Mouse (Mus musculus) layer of hippocampus, adult 8-10 months (tissue): ENCODE data around the gene Tspear. TPM values are rescaled to one million over a fixed set of nuclear protein-coding genes. Genes with fewer than 3 reads are reported as not detected.
"Not testable (repeated sequence)": the region's sequence is repeated elsewhere in the genome, so short reads cannot be mapped to it uniquely, and the experiment has no call there.

ENCODE experiments used
- DNase-seq, 2 experiments: peaks; one replicate each; pipeline ENCODE4 v3.0.0; 2022; ENCODE audit warnings: low spot score in 2 of 2
- total RNA-seq, 4 experiments: library from RNA; stranded (reverse); gene quantifications; 2 replicates each; pipeline ENCODE4 v1.2.4; 2022

Tspear gene
- total RNA-seq, 4 experiments from 2014 or later = not detected

DNA sequence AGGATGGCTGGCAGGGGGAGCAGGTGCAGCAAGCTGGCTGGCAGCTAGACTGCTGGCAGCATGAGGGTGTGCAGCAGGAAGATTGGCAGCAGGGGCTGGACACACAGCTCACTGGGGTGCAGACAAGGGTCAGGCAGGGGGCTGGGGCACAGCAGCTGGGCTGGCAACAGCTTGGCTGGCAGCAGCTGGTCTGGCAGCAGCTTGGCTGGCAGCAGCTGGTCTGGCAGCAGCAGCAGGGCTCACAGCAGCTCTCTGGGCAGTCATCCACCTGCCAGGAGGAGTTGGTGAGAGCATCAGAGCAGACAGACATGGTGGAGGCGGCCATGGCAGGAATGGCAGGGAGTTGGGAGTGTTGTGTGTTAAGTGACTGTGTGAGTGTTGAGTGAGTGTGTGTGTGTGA lies 101.5 kb downstream of the Tspear start, which contains the start of gene Gm7137:
Gm7137 (minus strand) TSS at position 325 of the 400 bp plus-strand sequence.
- DNase-seq = not testable (repeated sequence)

DNA sequence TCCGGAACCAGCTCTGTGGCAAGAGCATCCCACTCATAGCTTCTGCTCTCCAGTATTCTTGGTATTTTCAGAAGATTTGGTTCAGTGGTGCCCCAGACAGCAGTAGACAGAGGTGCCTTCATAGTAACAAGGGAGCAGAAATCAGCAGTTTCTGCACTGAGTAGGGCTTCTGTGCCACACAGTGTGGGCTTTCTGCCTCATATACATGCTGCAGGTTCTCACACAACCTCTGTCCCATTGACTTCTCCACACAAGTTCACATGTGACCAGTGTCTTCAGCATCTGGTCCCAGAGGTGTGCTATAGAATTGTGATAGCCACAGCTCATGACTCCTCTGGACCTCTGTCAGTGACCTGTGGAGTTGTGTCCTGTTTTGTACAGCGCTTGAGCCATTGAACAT lies 102.3 kb downstream of the Tspear start:
- no peak for DNase-seq

DNA sequence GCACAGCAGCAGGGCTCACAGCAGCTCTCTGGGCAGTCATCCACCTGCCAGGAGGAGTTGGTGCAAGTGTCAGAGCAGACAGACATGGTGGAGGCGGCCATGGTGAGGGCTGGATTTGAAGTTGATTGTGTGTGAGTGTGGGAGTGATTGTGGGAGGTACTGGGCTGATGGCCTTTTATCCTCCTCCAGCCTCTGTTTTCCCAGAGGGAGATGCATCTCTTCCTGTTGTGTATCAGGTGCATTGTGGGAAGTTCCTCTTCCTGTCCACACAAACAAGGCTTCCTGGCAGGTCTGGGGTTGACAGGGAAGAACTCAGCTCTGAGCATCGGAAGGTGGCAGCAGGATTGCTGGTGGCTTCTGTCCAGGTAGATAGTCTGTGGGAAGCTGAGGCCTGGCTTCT lies 108.6 kb downstream of the Tspear start, which contains the start of gene Gm9639:
Gm9639 (minus strand) TSS at position 101 of the 400 bp plus-strand sequence.
- DNase-seq = no peak

DNA sequence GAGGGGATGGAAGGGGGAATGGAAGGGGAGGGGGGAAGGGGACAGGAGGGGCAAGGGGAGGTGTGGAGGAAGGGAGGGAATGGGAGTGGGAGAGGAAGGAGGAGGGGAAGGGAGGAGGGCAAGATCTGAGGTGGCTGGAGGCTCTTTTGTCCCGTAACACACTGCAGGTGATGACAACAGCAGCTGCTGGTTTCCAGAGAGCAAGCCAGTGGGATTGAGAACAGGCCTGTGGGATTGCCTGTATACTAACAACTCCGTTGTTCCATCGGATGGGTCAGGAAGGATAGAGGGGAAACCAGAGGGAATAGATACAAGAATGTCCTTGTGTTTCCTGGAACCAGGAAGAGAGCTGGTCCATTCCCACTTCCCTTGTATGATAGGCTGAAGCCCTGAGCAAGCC lies 111.3 kb downstream of the Tspear start:
- DNase-seq = no peak

DNA sequence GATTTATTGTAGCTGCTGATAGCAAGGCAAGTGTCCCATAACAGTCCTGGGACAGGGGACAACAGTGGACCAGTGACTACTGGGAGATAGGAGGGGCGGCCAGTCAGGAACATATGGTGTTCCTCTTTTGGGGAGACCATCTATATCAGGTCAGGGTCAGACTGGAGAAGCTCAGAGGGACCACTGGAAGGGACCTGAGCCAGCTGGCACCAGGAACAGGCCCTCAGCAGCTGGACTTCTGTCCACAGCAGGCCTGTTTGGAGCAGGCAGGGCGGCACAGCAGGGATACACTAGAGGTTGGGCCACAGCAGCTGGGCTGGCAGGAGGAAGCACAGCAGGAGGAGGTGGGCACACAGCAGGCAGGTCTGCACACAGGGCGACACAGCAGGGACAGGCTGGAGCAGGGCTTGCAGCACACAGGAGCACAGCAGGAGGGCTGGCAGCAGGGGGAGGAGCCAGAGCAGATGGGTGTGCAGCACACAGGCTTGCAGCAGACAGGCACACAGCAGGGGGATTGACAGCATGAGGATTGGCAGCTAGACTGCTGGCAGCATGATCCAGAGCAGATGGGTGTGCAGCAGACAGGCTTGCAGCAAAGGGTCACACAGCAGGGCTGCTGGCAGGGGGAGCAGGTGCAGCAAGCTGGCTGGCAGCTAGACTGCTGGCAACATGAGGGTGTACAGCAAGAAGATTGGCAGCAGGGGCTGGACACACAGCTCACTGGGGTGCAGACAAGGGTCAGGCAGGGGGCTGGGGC lies 112.0 kb downstream of the Tspear start:
- not testable (repeated sequence) for DNase-seq

DNA sequence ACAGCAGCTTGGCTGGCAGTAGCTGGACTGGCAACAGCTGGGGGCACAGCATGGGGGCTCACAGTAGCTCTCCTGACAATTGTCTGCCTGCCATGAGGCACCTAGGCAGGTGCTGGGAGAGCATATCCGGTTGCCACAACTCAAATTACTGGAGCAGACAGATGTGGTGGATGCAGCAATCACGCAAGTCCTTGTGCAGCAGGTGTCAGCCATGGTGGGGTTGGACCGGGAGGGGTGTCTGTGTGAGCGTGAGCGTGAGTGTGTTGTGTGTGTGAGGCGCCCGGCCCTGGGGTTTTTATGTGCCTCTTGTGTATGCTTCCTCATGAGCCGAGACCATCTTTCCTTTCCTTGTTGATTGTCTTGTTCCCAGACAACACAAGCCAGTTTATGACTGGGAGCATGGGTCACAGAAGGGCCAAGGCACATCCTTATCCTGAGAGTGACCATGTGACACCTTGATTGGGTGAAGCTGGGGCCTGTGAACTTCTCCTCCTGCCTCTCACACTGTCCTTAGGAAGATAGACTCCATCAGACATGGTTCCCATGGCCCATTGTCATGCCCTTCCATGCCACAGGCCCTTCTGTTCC lies 112.6 kb downstream of the Tspear start, which contains the start of gene Gm19668:
Gm19668 (minus strand) TSS at position 213 of the 588 bp plus-strand sequence.
- no peak for DNase-seq

DNA sequence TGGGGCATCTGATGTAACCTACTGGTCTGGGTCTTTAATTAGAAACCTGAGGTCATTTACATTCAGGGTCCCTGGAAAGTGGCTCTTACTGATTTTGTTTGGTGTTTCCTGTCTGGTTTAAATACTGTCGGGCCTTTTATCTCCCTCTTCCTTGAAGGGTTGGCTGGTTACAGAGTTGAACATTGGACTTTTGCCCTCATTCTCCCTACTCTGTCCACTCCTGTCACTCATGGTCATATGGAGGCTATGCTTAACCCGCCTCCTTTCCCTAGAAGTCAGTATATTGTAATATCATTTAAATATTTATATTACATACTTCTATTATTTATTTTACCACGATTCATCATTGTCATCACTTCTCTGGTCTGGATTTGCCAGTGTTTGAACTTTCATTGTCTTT lies 117.7 kb downstream of the Tspear start:
- DNase-seq = no peak

DNA sequence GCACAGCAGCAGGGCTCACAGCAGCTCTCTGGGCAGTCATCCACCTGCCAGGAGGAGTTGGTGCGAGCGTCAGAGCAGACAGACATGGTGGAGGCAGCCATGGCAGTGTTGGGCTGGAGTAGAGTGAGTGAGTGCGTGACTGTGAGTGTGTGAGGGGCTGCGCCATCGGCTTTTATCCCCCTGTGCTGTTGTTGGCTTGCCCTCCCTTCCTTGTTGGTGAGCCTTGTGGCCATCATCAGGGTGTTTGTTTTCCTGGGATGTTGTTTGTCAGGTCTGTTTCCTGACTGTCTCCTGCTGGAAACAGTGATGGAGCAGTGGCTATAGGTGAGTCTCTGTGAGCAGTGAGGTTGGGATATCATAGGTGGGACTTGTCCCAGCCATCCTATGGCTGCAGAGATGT lies 125.4 kb downstream of the Tspear start, which contains the start of gene Gm9507:
Gm9507 (minus strand) TSS at position 101 of the 400 bp plus-strand sequence.
- no peak for DNase-seq

DNA sequence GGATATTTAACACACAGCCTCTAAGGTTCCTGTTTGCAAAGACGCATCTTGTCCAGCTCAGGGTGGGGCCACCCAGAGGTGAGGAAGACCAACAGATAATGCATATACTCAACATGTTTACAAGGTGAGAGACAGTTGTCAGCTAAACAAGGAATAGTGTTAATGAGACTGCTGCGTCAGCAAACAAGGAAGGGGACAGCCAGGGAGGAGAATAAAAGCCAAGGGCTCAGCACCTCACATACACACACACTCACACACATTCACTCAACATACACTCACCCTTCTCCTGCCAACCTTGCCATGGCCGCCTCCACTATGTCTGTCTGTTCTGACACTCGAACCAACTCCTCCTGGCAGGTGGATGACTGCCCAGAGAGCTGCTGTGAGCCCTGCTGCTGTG lies 128.0 kb downstream of the Tspear start, which contains the start of gene Gm2696:
Gm2696 (plus strand) TSS at position 301 of the 400 bp plus-strand sequence.
- DNase-seq = no peak

DNA sequence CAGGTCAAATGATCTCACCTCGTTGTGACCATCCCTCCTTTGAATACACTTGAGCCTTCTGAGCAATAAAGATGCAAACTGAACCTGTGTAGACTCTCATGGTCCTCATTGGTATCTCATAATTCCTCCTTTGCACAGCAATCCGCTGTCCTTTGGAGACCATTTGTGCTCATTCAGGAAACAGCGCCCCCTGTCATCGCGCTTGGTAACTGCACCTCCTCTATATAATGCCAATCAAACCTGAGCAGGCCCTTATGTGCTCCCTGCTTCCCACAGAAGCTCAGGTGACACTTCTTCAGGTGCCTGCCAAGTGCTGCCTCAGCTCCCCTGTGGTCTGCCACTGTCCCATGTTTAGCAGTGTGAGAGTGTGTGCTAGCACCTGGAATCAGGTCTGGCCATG lies 129.1 kb downstream of the Tspear start:
- DNase-seq = no peak

DNA sequence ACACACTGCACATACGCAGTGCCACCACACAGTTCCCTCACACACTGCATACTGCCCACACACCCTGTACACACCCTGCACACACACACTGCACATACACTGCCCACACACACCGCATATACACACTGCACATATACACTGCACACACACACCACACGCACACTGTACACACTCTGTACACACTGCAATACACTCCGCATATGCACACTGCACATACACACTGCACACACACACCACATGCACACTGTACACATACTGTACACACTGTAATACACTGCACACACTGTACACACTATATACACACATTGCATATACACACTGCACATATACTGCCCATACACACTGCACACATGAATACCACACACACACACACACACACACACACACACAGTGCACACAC lies 132.2 kb downstream of the Tspear start:
- DNase-seq = no peak

DNA sequence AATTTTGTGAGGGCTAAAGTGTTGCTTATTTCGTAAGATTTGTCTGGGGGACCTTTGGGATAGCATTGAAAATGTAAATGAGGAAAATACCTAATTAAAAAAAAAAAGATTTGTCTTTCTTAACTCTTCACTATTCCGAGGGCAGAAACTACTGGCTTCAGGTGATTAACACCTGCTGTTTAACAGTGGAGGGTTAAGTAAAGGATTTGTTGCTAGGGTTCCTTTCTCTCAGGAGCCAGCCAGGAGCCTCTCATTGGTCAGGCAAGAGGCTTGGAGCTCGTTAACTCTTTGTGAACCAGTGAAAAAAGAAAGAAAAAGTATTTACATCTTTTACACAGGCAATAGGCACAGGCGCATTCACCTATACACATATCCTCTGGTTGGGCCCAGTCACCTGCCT lies 132.8 kb downstream of the Tspear start:
- DNase-seq = no peak

DNA sequence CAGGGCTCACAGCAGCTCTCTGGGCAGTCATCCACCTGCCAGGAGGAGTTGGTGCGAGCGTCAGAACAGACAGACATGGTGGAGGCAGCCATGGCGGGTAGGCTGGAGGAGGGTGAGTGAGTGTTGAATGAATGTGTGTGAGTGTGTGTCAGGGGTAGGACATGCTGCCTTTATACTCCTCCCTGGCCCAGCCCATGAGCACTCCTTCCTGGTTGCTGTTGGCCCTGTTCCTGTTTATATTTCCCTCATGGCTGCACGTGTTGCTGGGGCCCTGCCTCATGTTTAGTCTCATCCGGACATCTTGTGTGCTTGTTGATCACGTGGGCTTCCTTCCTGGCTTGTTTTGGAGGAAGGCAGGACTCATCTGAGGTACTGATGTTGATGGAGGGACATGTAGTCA lies 140.6 kb downstream of the Tspear start, which contains the start of gene Krtap10-4:
Krtap10-4 (minus strand) TSS at position 145 of the 400 bp plus-strand sequence.
- DNase-seq = no peak

DNA sequence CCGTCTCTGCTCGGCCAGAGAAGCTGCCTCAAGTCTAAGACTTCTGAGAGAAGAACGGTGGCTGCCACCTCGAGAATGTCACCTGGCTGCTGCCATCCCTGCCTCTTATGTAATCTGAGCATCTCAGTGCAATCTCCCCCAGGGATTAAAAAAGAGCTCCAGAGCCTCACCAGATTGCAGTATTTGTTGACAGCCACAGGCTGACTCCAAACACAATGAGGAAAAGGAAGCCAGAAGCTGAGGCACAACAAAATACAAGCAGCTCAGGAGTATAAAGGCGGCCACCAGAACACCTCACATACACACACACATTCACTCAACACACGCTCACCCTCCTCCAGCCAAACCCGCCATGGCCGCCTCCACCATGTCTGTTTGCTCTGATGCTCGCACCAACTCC lies 149.3 kb downstream of the Tspear start, which contains the start of gene Krtap10-10:
Krtap10-10 (plus strand) TSS at position 301 of the 400 bp plus-strand sequence.
- DNase-seq = no peak

DNA sequence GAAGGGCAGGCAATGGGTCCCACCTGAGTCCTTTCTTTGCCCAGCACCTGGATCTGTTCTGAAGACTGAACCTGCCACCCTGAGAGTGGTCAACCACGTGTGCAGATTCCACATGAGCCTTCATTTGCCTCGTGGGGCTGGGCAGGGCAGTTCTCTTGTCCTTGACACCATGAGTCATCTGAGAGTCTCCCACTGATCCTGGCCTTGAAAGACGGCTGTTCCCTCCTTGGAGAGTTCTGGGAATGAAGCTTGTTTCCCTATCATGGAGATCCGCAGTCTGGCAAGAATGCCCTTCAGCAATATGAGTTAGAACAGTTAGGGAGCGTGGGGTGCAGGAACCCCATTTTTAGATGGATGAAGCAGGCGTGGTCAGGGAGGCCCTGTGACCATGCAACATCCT lies 152.6 kb downstream of the Tspear start:
- DNase-seq = no peak

DNA sequence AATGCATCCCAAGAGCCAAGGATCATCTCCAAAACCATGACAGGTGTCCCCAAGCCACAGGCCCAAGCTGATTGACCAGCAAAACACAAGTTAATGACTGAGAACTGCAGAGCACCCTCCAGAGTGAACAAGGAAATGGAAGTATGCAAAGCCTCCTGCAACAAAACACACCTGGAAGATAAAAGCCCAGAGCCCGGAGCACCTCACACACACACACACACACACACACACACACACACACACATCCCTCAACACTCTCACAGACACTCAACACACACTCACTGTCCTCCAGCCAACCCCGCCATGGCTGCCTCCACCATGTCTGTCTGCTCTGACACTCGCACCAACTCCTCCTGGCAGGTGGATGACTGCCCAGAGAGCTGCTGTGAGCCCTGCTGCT lies 160.1 kb downstream of the Tspear start, which contains the start of gene Gm36176:
Gm36176 (plus strand) TSS at position 301 of the 400 bp plus-strand sequence.
- no peak for DNase-seq

DNA sequence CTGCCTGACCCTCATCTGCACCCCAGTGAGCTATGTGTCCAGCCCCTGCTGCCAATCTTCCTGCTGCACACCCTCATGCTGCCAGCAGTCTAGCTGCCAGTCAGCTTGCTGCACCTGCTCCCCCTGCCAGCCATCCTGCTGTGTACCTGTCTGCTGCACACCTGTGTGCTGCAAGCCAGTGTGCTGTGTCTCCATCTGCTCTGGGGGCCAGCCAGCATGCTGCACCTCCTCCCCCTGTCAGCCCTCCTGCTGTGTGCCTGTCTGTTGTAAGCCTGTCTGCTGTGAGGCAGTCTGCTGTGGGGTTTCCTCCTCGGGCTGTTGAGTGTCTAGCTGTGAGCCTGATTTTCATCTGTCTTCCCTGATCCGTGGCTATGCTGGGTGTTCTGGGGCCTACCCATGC lies 160.6 kb downstream of the Tspear start:
- DNase-seq = no peak

DNA sequence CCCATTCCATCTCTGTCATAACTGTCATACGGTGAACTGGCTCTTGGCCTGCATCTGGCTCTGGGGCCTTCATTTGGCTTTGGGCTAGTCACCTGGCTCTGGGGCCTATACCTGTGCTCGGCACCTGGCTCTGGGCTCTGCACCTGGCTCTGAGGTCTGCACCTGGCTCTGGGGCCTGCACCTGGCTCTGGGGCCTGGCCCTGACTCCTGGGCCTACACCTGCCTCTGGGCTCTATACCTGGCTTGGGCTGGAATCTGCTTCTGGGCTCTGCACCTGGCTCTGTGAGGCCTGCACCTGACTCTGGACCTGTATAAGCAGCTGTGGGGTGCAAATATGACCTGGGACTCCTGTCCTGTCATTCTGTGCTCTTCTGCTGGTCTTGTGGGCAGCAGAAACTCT lies 161.2 kb downstream of the Tspear start:
- no peak for DNase-seq

DNA sequence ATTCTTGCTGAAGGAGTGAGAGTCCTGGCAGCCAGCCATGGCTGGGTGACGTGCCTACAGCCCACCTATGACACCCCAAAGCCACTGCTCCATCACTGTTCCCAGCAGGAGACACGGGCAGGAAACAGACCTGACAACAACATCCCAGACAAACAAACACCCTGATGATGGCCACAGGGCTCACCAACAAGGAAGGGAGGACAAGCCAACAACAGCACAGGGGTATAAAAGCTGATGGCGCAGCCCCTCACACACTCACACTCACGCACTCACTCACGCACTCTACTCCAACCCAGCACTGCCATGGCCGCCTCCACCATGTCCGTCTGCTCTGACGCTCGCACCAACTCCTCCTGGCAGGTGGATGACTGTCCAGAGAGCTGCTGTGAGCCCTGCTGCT lies 166.2 kb downstream of the Tspear start, which contains the start of gene Gm10318:
Gm10318 (plus strand) TSS at position 301 of the 400 bp plus-strand sequence.
- no peak for DNase-seq

DNA sequence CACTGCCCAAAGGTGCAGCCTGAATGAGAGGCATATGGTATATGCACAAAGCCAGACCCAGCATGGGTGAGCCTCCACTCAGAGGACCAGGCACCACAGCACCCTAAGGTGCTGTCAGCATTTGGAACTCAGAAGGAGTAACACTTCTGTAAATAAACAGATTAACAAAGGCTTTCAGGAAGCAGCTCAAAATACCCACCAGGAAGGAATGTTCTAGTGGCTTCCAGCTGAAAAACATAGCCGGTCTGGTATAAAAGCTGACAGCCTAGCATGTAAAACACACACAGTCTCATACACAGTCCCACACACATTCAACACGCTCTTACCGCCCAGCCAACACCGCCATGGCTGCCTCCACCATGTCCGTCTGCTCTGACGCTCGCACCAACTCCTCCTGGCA lies 175.3 kb downstream of the Tspear start, which contains the start of gene Gm3285:
Gm3285 (plus strand) TSS at position 301 of the 400 bp plus-strand sequence.
- DNase-seq = no peak

DNA sequence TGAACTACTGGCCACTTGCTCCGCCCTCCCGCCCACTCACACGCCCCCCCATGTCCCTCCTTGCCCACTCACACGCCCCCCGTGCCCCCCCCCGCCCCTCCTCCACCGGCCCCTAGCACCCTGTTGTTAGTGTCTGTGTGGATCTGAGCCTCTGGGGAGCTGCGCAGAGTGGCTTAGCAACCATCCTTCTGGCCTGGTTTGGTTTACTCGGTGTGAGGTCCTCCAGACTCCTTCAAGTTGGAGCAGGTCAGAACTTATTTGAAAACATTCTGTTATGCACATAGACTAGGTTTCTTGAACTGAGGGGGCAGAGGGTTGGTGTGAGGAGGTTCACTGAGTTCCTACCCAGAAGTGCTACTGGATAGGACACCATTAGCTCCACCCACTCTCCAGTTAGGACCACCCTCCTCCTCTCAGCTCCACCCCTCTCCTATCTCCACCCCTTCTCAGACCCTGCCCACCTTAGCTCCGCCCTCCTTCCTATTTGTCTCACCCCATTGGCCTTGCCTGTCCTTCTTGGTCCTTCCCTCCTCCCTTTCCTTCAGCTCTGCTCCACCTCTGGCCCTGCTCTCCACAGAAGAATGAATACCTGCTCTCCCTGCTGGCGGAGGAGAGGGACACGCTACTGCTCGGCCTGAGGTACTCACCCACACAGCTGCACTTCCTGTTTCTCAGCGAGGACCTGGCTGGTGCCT lies 177.8 kb downstream of the Tspear start:
- no peak for DNase-seq

DNA sequence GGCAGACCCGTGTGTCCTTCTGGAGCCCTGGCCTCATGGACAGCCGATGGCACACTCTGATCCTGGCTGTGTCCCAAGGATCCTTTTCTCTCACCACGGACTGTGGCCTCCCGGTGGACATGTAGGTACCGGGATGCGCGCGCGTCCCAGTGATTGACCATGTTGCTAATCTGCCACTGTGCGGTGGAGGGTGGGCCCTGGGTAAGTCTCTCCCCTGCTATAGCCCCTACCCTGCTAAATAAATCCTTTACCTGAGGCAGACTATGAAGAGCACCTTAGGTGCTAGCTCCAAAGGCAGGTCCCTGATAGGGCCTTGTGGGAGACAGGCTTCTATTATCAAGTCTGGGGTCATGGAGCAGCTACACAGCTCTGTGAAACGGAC lies 178.4 kb downstream of the Tspear start:
- no peak for DNase-seq
